ENCODE assay signal across 19 mouse cellular contexts in the genomic region with DNA sequence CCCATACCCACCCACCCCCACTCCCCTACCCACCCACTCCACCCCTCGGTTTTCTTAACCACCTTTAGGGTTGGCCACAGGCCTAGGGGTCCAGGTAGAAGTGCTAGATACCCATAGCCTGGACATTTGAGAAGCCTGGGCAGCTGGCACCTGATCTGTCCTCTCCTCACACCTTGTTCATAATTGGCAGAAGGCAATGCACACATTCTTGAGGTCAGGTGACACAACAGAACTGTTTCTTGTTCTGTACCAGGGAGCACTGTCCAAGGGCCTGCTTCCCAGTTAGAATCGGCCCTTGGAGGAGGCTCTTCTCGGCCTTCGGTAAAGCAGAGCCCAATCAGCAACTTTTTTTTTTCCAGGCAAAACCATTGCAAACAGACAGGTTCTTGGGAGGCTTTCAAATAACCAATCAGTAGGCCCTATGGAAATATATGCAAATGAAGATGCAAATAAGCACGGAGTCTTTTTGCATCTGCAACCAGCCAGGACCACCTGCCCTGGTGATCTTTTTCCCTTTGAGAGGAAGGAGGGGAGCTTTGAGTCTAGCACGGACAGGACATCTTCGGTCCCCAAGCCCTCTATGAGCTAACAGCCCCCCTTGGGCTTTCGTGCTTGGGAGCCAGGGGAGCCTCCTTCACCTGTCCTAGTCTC. TPM values are rescaled to one million over a fixed set of nuclear protein-coding genes. Genes with fewer than 3 reads are reported as not detected.
DNase-seq lines count a peak whose midpoint lies in the region; ATAC-seq and TF ChIP-seq lines count a peak whose summit lies in the region.
"Had no signal": no experiment of that assay in that cellular context is flagged by ENCODE, and none has a peak within 500 bp of the region (broad histone marks: within the 10 kb centered on the region; RNA-seq: fewer than 3 reads in every experiment).

No protein-coding gene starts in this region.

- peaks cover 50% of the 10 kb centered on the region for H3K4me1 ChIP-seq in hindbrain, embryonic 13.5 days (replicated peaks)
- H3K4me1 ChIP-seq in hindbrain, embryonic 10.5 days (replicated peaks) = peaks cover 61% of the 10 kb centered on the region
- peaks cover 32% of the 10 kb centered on the region for H3K4me1 ChIP-seq in midbrain, embryonic 14.5 days (ENCODE audit: control insufficient read depth, insufficient read depth, low read length)
- peaks cover 33% of the 10 kb centered on the region for H3K4me1 ChIP-seq in midbrain, embryonic 15.5 days
- no peaks in the 10 kb centered on the region; a peak in 1 of 4 replicates for H3K4me1 ChIP-seq in MEL (ENCODE audit: control insufficient read depth in 1 of 2, insufficient read depth in 2 of 2, low read length in 2 of 2)
- H3K4me1 ChIP-seq in forebrain, embryonic 15.5 days = peaks cover 47% of the 10 kb centered on the region

- peak overlapping the region; percentile 64; the same call in 1 of the 2 replicates for H3K27ac ChIP-seq in hindbrain, embryonic 13.5 days
- no peak overlapping the region for H3K27ac ChIP-seq in hindbrain, embryonic 10.5 days
- H3K27ac ChIP-seq in midbrain, embryonic 14.5 days (replicated peaks; ENCODE audit: low read depth, low read length) = no peak overlapping the region
- H3K27ac ChIP-seq in midbrain, embryonic 15.5 days = no peak overlapping the region
- H3K27ac ChIP-seq in MEL (ENCODE audit: control insufficient read depth, low read depth, low read length) = no peak overlapping the region
- peak overlapping the region; percentile 31 for H3K27ac ChIP-seq in forebrain, embryonic 15.5 days (replicated peaks)
- H3K27ac ChIP-seq: heart, embryonic 15.5 days; limb, embryonic 13.5 days; liver, embryonic 14.5 days had no signal

- H3K36me3 ChIP-seq in hindbrain, embryonic 13.5 days = no peaks in the 10 kb centered on the region
- no peaks in the 10 kb centered on the region for H3K36me3 ChIP-seq in hindbrain, embryonic 10.5 days
- H3K36me3 ChIP-seq in midbrain, embryonic 14.5 days (ENCODE audit: control insufficient read depth, insufficient read depth, low read length) = no peaks in the 10 kb centered on the region
- H3K36me3 ChIP-seq in midbrain, embryonic 15.5 days (replicated peaks) = no peaks in the 10 kb centered on the region
- no peaks in the 10 kb centered on the region for H3K36me3 ChIP-seq in MEL (ENCODE audit: control insufficient read depth in 1 of 2, insufficient read depth in 2 of 2, low read length in 2 of 2)
- H3K36me3 ChIP-seq in forebrain, embryonic 15.5 days = no peaks in the 10 kb centered on the region
- H3K36me3 ChIP-seq: heart, embryonic 15.5 days; limb, embryonic 13.5 days had no signal

- no peaks in the 10 kb centered on the region for H3K79me2 ChIP-seq in MEL (ENCODE audit: control insufficient read depth, insufficient read depth, low read length, poor library complexity)

- H3K27me3 ChIP-seq in hindbrain, embryonic 13.5 days = peaks cover 47% of the 10 kb centered on the region
- H3K27me3 ChIP-seq in hindbrain, embryonic 10.5 days (ENCODE audit: insufficient read depth, poor library complexity, severe bottlenecking) = peaks cover 59% of the 10 kb centered on the region
- H3K27me3 ChIP-seq in midbrain, embryonic 14.5 days (ENCODE audit: control insufficient read depth, insufficient read depth, low read length) = peaks cover 3% of the 10 kb centered on the region
- H3K27me3 ChIP-seq in midbrain, embryonic 15.5 days (replicated peaks) = peaks cover 17% of the 10 kb centered on the region
- no peaks in the 10 kb centered on the region for H3K27me3 ChIP-seq in MEL (ENCODE audit: control insufficient read depth in 1 of 2, insufficient read depth in 2 of 2, low read length in 2 of 2)
- H3K27me3 ChIP-seq in forebrain, embryonic 15.5 days = peaks cover 12% of the 10 kb centered on the region; the same call in 1 of the 2 replicates

- TF ChIP-seq POLR2A in MEL (IDR thresholded peaks at IDR 0.05; ENCODE audit: control insufficient read depth in 1 of 2, insufficient read depth in 1 of 2, low read depth in 1 of 2, low read length in 2 of 2, poor library complexity in 1 of 2) = no peak

- 0 out of 2 replicates have a peak, but pooled peaks have one; percentile 25 for ATAC-seq in hindbrain, embryonic 13.5 days (ENCODE audit: low FRiP score)
- no peak for ATAC-seq in midbrain, embryonic 14.5 days (ENCODE audit: low FRiP score, low TSS enrichment)
- no peak for ATAC-seq in midbrain, embryonic 15.5 days (replicated peaks)
- peak; percentile 53 for ATAC-seq in forebrain, embryonic 15.5 days (replicated peaks)

- no peak for TF ChIP-seq EP300 in MEL (IDR thresholded peaks at IDR 0.05; ENCODE audit: low read depth in 1 of 2, low read length in 2 of 2)

- TF ChIP-seq RAD21 in MEL (IDR thresholded peaks at IDR 0.05; ENCODE audit: low read depth, low read length) = no peak

- H3K4me2 ChIP-seq in hindbrain, embryonic 13.5 days = no peak overlapping the region
- H3K4me2 ChIP-seq in midbrain, embryonic 14.5 days (ENCODE audit: low read length) = no peak overlapping the region
- no peak overlapping the region for H3K4me2 ChIP-seq in midbrain, embryonic 15.5 days
- H3K4me2 ChIP-seq in forebrain, embryonic 15.5 days (replicated peaks) = no peak overlapping the region
- H3K4me2 ChIP-seq: heart, embryonic 15.5 days; limb, embryonic 13.5 days had no signal

- no peak overlapping the region for H3K9ac ChIP-seq in hindbrain, embryonic 13.5 days
- H3K9ac ChIP-seq in midbrain, embryonic 14.5 days (replicated peaks; ENCODE audit: low read length) = no peak overlapping the region
- no peak overlapping the region for H3K9ac ChIP-seq in midbrain, embryonic 15.5 days
- no peak overlapping the region for H3K9ac ChIP-seq in MEL (ENCODE audit: control insufficient read depth, low read depth, low read length, poor library complexity, severe bottlenecking)
- no peak overlapping the region for H3K9ac ChIP-seq in forebrain, embryonic 15.5 days (replicated peaks)
- H3K9ac ChIP-seq: heart, embryonic 15.5 days; limb, embryonic 13.5 days; liver, embryonic 14.5 days had no signal

- WGBS in hindbrain, embryonic 13.5 days = 38% methylated on average over 8 of the region's 8 CpGs
- WGBS in hindbrain, embryonic 10.5 days = 40% methylated on average over 8 of the region's 8 CpGs
- 29% methylated on average over 8 of the region's 8 CpGs for WGBS in midbrain, embryonic 14.5 days
- WGBS in midbrain, embryonic 15.5 days = 30% methylated on average over 8 of the region's 8 CpGs
- WGBS in forebrain, embryonic 15.5 days = 15% methylated on average over 8 of the region's 8 CpGs

- DNase-seq in hindbrain, embryonic 10.5 days (ENCODE audit: low spot score) = no peak
- peak; percentile 61 for DNase-seq in midbrain, embryonic 14.5 days
- DNase-seq in MEL (ENCODE audit: low read depth, low spot score) (peak; percentile 36), adipocyte (ENCODE audit: low spot score) (no peak)
- no peak for DNase-seq in yolk sac, embryonic 10.5 days (ENCODE audit: low spot score)
- DNase-seq: cerebellum, postnatal 10 days; gastrocnemius, adult 2 months; heart, adult 18-20 months; kidney, adult 2 months; kidney, postnatal 14 days; layer of hippocampus, adult 9-11 months; right cerebral cortex, postnatal 4 days; thymus, postnatal 25 days had no signal

- no peaks in the 10 kb centered on the region for H3K9me3 ChIP-seq in hindbrain, embryonic 13.5 days
- no peaks in the 10 kb centered on the region for H3K9me3 ChIP-seq in hindbrain, embryonic 10.5 days
- no peaks in the 10 kb centered on the region for H3K9me3 ChIP-seq in midbrain, embryonic 14.5 days (ENCODE audit: control insufficient read depth, low read length)
- H3K9me3 ChIP-seq in midbrain, embryonic 15.5 days = no peaks in the 10 kb centered on the region
- H3K9me3 ChIP-seq in MEL (replicated peaks; ENCODE audit: insufficient read depth, low read length) = no peaks in the 10 kb centered on the region
- no peaks in the 10 kb centered on the region for H3K9me3 ChIP-seq in forebrain, embryonic 15.5 days
- H3K9me3 ChIP-seq: heart, embryonic 15.5 days; limb, embryonic 13.5 days had no signal

- no peak overlapping the region for H3K4me3 ChIP-seq in hindbrain, embryonic 13.5 days
- no peak overlapping the region for H3K4me3 ChIP-seq in hindbrain, embryonic 10.5 days
- H3K4me3 ChIP-seq in midbrain, embryonic 14.5 days (replicated peaks; ENCODE audit: low read depth, low read length) = no peak overlapping the region
- H3K4me3 ChIP-seq in midbrain, embryonic 15.5 days = no peak overlapping the region
- H3K4me3 ChIP-seq in MEL (ENCODE audit: control insufficient read depth in 1 of 2, insufficient read depth in 1 of 2, low read depth in 2 of 2, low read length in 2 of 2) = no peak overlapping the region
- no peak overlapping the region for H3K4me3 ChIP-seq in forebrain, embryonic 15.5 days
- H3K4me3 ChIP-seq: gastrocnemius, adult 2 months; heart, embryonic 15.5 days; limb, embryonic 13.5 days had no signal

- TF ChIP-seq CTCF in MEL (IDR thresholded peaks at IDR 0.05 in 2 of 3, conservative IDR thresholded peaks at IDR 0.05 in 1 of 3; ENCODE audit: control insufficient read depth in 1 of 3, insufficient read depth in 1 of 3, low read depth in 2 of 3, low read length in 3 of 3, poor library complexity in 1 of 3, severe bottlenecking in 1 of 3) = no peak

TF ChIP-seq in MEL, 35 proteins besides CTCF, POLR2A, EP300 and RAD21 (continues in another document):
- TF ChIP-seq CHD2 (IDR thresholded peaks at IDR 0.05; ENCODE audit: low read length) = no peak
- no peak for TF ChIP-seq USF2 (IDR thresholded peaks at IDR 0.05; ENCODE audit: borderline replicate concordance in 1 of 2, insufficient read depth in 1 of 2, low read depth in 1 of 2, low read length in 2 of 2)
- TF ChIP-seq TBP (IDR thresholded peaks at IDR 0.05; ENCODE audit: low read depth, low read length) = no peak
- no peak for TF ChIP-seq ZMIZ1 (IDR thresholded peaks at IDR 0.05; ENCODE audit: low read depth, low read length)
- no peak for TF ChIP-seq E2F4 (IDR thresholded peaks at IDR 0.05; ENCODE audit: borderline replicate concordance, low read depth, low read length)
- TF ChIP-seq ZNF384 (IDR thresholded peaks at IDR 0.05; ENCODE audit: low read depth, low read length) = no peak
- no peak for TF ChIP-seq RCOR1 (IDR thresholded peaks at IDR 0.05; ENCODE audit: low read depth, low read length)
- no peak for TF ChIP-seq HCFC1 (IDR thresholded peaks at IDR 0.05; ENCODE audit: low read depth, low read length)
- no peak for TF ChIP-seq POLR2AphosphoS5 (IDR thresholded peaks at IDR 0.05; ENCODE audit: borderline replicate concordance, low read depth, low read length)

RNA-seq across cellular contexts. Expression of gene Casz1, which starts 36.4 kb away (rescaled TPM):
- 6.7 and 8.1 TPM in 2 replicates for polyA plus RNA-seq in hindbrain, embryonic 13.5 days (2015; fragmentation: Nextera tagmentation; extraction: Ambion mirVana)
- polyA plus RNA-seq in hindbrain, embryonic 10.5 days (2016; fragmentation: Nextera tagmentation; extraction: Ambion mirVana) = 13.8 and 14.4 TPM in 2 replicates
- polyA plus RNA-seq in midbrain, embryonic 14.5 days (2014; fragmentation: Nextera tagmentation; extraction: Ambion mirVana) = 2.1 and 3.1 TPM in 2 replicates
- polyA plus RNA-seq in midbrain, embryonic 15.5 days (2015; fragmentation: Nextera tagmentation; extraction: Ambion mirVana) = 2.8 and 2.9 TPM in 2 replicates
- total RNA-seq in MEL (2012; rRNA removed) = 1.3 and 1.4 TPM in 2 replicates
- polyA plus RNA-seq in MEL (2012; ENCODE audit: insufficient read depth in 1 of 2, insufficient read length in 2 of 2, low read depth in 1 of 2, low replicate concordance in 2 of 2, missing spikeins in 1 of 2) = 1 to 10 TPM in 1 of 2 experiments, not detected in 1; 3.2 TPM
- 0.68 and 1.1 TPM in 2 replicates for polyA plus RNA-seq in forebrain, embryonic 15.5 days (2015; fragmentation: Nextera tagmentation; extraction: Ambion mirVana)

Comparison
In these comparisons a context has a peak if more than half of its experiments do, and no peak if none do; other contexts are left out.
1. H3K27ac ChIP-seq: peak in hindbrain, embryonic 13.5 days (single experiment) and forebrain, embryonic 15.5 days (single experiment); none in hindbrain, embryonic 10.5 days (single experiment), midbrain, embryonic 14.5 days (single experiment), midbrain, embryonic 15.5 days (single experiment) and MEL (single experiment).
2. ATAC-seq: peak in hindbrain, embryonic 13.5 days (single experiment) and forebrain, embryonic 15.5 days (single experiment); none in midbrain, embryonic 14.5 days (single experiment) and midbrain, embryonic 15.5 days (single experiment).
3. DNase-seq: peak in midbrain, embryonic 14.5 days (single experiment) and MEL (single experiment); none in hindbrain, embryonic 10.5 days (single experiment), adipocyte (single experiment) and yolk sac, embryonic 10.5 days (single experiment).